Mouse (Mus musculus) lung, embryonic 15.5 days (tissue): ENCODE measurements around the gene Gm20503. TPM values are rescaled to one million over a fixed set of nuclear protein-coding genes. Genes with fewer than 3 reads are reported as not detected.

Source experiments
- ATAC-seq: fragments of 200-750 bp; cut with Nextera tagmentation; 2 replicates; pipeline ENCODE4 v1.8.0; 2017; ENCODE audit warnings: moderate number of reproducible peaks, borderline replicate concordance; ENCODE audit not compliant: low FRiP score, low TSS enrichment; ENCODE audit errors: extremely low read depth
- H3K27ac ChIP-seq: fragments of 300-500 bp; sonication (generic); 2 replicates; pipeline ENCODE4 v1.5.1; 2015; ENCODE audit warnings: moderate library complexity, mild to moderate bottlenecking, inconsistent platforms
- H3K27me3 ChIP-seq: fragments of 300-500 bp; sonication (generic); 2 replicates; pipeline ENCODE4 v1.6.1; 2015; ENCODE audit warnings: inconsistent platforms
- H3K36me3 ChIP-seq: fragments of 300-500 bp; sonication (generic); 2 replicates; pipeline ENCODE4 v1.6.1; 2015; ENCODE audit warnings: inconsistent platforms
- H3K4me1 ChIP-seq: fragments of 300-500 bp; sonication (generic); 2 replicates; pipeline ENCODE4 v1.6.1; 2015; ENCODE audit warnings: inconsistent platforms
- H3K4me2 ChIP-seq: fragments of 300-500 bp; sonication (generic); 2 replicates; pipeline ENCODE4 v1.6.1; 2015; ENCODE audit warnings: inconsistent platforms, mild to moderate bottlenecking, moderate library complexity
- H3K4me3 ChIP-seq: fragments of 300-500 bp; sonication (generic); 2 replicates; pipeline ENCODE4 v1.5.1; 2015; ENCODE audit warnings: mild to moderate bottlenecking, inconsistent platforms
- H3K9ac ChIP-seq: fragments of 300-500 bp; sonication (generic); 2 replicates; pipeline ENCODE4 v1.6.1; 2015; ENCODE audit warnings: inconsistent platforms
- H3K9me3 ChIP-seq: fragments of 300-500 bp; sonication (generic); 2 replicates; pipeline ENCODE4 v1.6.1; 2016; ENCODE audit warnings: inconsistent platforms
- WGBS: fragments of 180-500 bp; shearing (Covaris S2); methylation state at CpG from one replicate; pipeline ENCODE4 v1.1.7; 2015; 5-methylcytosine and 5-hydroxymethylcytosine counted together
- polyA plus RNA-seq: library from polyadenylated mRNA; unstranded; fragments of >200 nt; fragmentation: Nextera tagmentation; extraction: Ambion mirVana; gene quantifications from 2 replicates; pipeline ENCODE4 v1.2.1, GENCODE M21; 2015

Gene Gm20503
- 12.7 and 15.2 TPM in 2 replicates for polyA plus RNA-seq

DNA sequence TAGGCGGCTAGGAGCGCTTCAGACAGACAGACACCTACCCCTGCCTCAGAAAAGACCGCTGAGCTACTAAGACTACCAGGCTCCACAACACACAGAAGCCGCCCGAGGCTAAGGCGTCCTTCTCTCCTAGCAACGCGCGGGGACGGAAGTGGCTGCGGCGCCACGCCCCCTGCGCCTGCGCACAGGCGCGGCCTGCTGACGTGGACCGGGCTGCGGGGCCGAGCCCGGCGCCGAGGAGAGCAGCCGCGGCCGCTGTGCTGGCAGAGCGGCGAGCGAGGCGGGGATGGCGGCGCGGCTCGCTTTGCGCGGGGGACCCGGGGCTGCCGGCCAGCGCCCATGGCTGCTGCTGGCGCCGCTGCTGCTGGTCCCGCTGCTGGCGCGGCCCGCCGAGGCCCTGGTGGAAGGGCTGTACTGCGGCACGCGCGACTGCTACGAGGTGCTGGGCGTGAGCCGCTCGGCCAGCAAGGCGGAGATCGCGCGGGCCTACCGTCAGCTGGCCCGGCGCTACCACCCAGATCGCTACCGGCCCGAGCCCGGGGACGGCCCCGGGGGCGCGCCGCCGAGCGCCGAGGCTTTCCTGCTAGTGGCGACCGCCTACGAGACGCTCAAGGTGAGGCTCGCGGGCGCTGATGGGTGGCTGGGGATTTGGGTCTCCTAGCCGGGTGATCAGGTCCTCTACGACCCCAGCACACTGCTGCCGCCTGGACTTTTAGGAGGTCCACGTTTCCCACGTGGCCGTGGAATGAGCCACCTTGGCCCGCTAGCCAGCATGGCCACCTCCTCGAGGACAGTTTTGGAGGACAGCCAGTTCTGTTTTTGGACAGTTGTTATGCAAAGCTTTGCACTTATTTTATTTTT, at the start of gene Gm20503:
Gene Gm20503, plus strand, starts transcription at position 263 of the 858 bp plus-strand sequence.
- peak within 1 kb of the TSS; percentile 68 for H3K4me2 ChIP-seq
- H3K4me3 ChIP-seq, result peak within 1 kb of the TSS; percentile 85
- H3K36me3 ChIP-seq, result no peaks in the 10 kb centered on the region
- no peaks in the 10 kb centered on the region for H3K27me3 ChIP-seq
- no peaks in the 10 kb centered on the region for H3K9me3 ChIP-seq
- peak; percentile 98 for ATAC-seq
- H3K4me1 ChIP-seq, result peaks cover 15% of the 10 kb centered on the region
- H3K27ac ChIP-seq, result peak within 1 kb of the TSS; percentile 81
- peak within 1 kb of the TSS; percentile 91 for H3K9ac ChIP-seq
- WGBS, result under 1% methylated on average over 87 of the region's 89 CpGs

DNA sequence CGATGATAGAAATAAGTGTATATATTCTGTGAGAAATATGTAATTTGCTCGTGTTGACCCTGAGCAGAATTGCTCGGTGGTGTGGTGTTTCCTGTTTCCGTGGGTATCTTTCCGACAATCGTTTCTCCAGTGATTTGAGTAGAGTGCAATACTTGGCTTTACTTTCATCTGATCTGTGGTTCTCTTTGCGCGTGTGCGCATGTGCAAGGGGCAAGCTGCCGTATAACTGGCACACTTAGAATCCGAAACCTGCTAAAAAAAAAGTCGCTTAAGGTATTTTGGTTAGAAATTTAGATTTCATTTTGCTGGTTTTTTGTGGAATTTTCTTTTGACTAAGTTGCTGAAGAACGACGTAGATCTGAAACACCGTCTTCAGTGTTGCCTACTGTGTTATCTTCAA, 41.3 kb upstream of the Gm20503 start:
- 92% methylated on average over 15 of the region's 15 CpGs for WGBS
- no peak for ATAC-seq

DNA sequence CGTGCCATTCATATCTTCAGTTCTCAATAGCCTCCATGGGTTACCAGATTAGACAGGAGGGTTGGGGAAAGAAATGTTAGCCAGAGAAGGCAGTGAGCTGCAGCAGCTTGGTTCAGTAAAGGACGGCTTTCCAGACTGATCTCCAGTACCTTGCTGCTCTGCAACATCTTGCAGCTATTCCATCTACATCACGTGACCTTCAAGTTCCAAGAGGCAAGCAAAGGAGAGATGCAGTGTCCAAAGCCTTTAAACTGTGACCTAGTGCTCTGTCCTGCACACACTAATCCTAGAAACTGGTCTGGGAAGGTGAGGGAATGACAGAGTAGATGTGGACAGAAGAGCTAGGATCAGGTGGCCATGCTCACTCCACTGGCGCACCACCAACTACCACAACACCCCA, 39.7 kb upstream of the Gm20503 start:
- no peak overlapping the region for H3K9ac ChIP-seq
- no peak overlapping the region for H3K4me3 ChIP-seq
- H3K9me3 ChIP-seq, result no peaks in the 10 kb centered on the region
- H3K27me3 ChIP-seq, result no peaks in the 10 kb centered on the region
- no peak overlapping the region for H3K27ac ChIP-seq
- ATAC-seq, result no peak
- no peaks in the 10 kb centered on the region for H3K4me1 ChIP-seq
- WGBS, result 92% methylated on average over 4 of the region's 4 CpGs
- no peak overlapping the region for H3K4me2 ChIP-seq
- H3K36me3 ChIP-seq, result no peaks in the 10 kb centered on the region

More for the DNA sequence above, 41.3 kb upstream of the Gm20503 start:
- Histone ChIP-seq H3K9me3 (no peaks in the 10 kb centered on the region), H3K4me1 (no peaks in the 10 kb centered on the region), H3K27me3 (no peaks in the 10 kb centered on the region), H3K4me2 (no peak overlapping the region), H3K36me3 (no peaks in the 10 kb centered on the region), H3K4me3 (no peak overlapping the region), H3K27ac (no peak overlapping the region), H3K9ac (no peak overlapping the region)

DNA sequence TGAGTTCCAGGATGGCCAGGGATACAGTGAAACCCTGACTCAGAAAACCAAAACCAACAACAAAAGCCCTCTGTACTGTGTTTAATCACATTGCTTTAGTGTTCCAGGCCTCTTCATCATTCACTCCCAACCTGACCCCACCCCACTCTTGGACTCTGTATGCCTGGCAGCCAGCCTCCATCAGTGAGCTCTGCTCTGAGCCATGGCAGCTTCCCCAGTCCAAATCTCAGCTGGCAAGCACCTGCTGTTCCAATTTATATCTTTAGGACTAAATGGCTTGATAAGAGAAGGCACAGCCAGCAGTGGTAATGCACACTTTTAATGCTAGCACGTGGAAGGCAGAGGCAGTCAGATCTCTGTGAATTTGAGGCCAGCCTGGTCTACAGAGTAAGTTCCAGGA, 37.9 kb upstream of the Gm20503 start:
- no peak overlapping the region for H3K27ac ChIP-seq
- no peak for ATAC-seq
- no peak overlapping the region for H3K4me3 ChIP-seq
- WGBS, result 83% methylated on average over 1 of the region's 1 CpGs
- no peak overlapping the region for H3K9ac ChIP-seq
- no peaks in the 10 kb centered on the region for H3K4me1 ChIP-seq
- no peaks in the 10 kb centered on the region for H3K36me3 ChIP-seq
- H3K4me2 ChIP-seq, result no peak overlapping the region
- H3K27me3 ChIP-seq, result no peaks in the 10 kb centered on the region
- H3K9me3 ChIP-seq, result no peaks in the 10 kb centered on the region

DNA sequence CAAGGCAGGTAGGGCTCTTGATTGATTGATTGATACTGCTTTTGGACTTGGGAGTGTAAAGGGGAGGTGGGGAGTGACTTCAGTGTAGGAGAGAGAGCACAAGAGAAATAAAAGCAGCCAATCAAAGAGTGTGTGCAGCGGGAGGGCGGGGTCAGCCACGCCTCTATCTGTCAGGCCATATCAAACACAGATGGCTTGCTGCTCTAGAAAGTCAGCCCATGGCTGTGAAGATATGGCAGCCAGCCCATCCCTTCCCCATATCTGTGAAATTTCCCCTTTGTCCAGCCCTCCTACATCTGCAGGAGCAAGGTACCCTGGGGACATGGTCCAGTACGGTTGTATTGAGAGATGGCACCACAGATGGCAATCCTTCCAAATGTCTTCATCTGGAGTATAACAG, 32.3 kb upstream of the Gm20503 start:
- Histone ChIP-seq H3K27me3 (no peaks in the 10 kb centered on the region), H3K9ac (no peak overlapping the region), H3K4me2 (no peak overlapping the region), H3K4me1 (no peaks in the 10 kb centered on the region), H3K27ac (no peak overlapping the region), H3K9me3 (no peaks in the 10 kb centered on the region), H3K4me3 (no peak overlapping the region), H3K36me3 (0 out of 2 replicates have a peak, but pooled peaks cover 7% of the 10 kb centered on the region)
- whole genome bisulfite sequencing, result 88% methylated on average over 4 of the region's 4 CpGs
- no peak for ATAC-seq

DNA sequence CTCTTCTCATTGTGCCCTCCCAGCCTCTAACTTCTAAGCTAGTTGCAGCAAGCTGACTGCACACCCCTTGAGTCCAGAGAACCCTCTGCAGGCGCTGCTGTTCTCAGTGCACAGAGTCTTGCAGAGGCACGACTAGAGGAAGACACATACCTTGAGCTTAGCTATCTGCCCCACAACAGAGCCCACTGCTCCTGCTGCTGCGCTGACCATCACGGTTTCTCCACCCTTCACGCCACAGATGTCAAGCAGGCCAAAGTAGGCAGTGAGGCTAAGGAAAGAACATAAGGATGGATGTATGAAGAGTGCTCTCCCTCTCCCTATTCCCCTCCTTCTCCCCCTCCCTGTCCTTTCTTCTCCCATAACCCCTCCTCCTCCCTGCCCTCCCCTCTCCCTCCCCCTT, 27.3 kb upstream of the Gm20503 start:
- Histone ChIP-seq H3K9ac (no peak overlapping the region), H3K4me3 (no peak overlapping the region), H3K27ac (no peak overlapping the region), H3K4me2 (no peak overlapping the region), H3K9me3 (no peaks in the 10 kb centered on the region), H3K4me1 (no peaks in the 10 kb centered on the region), H3K27me3 (no peaks in the 10 kb centered on the region), H3K36me3 (peaks cover 10% of the 10 kb centered on the region; the same call in 1 of the 2 replicates)
- no peak for ATAC-seq
- WGBS, result 77% methylated on average over 5 of the region's 5 CpGs

DNA sequence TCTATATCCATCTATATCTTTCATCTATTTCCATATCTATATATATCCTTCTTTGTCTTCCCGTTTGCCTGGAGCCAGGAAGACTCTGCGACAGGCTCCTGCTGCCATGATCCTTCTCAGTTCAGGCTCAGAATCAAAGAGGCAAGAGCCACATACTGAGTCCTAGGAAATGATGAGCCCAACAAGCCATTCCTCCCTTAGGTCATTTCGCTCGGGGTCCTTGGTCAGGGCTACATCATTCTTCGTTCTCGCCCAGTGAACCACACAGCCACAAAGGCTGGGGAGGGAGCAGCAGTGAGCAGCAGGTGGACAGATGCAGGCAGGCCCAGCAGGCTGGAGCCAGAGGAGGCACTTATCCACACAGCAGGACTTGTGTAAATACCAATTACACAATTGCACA, 21.6 kb upstream of the Gm20503 start:
- H3K27me3 ChIP-seq, result no peaks in the 10 kb centered on the region
- 80% methylated on average over 6 of the region's 6 CpGs for whole genome bisulfite sequencing
- H3K4me1 ChIP-seq, result peaks cover 7% of the 10 kb centered on the region; the same call in 1 of the 2 replicates
- no peak for ATAC-seq
- H3K4me3 ChIP-seq, result no peak overlapping the region
- H3K36me3 ChIP-seq, result peaks cover 5% of the 10 kb centered on the region; the same call in 1 of the 2 replicates
- no peak overlapping the region for H3K4me2 ChIP-seq
- no peak overlapping the region for H3K9ac ChIP-seq
- H3K27ac ChIP-seq, result no peak overlapping the region
- H3K9me3 ChIP-seq, result no peaks in the 10 kb centered on the region

DNA sequence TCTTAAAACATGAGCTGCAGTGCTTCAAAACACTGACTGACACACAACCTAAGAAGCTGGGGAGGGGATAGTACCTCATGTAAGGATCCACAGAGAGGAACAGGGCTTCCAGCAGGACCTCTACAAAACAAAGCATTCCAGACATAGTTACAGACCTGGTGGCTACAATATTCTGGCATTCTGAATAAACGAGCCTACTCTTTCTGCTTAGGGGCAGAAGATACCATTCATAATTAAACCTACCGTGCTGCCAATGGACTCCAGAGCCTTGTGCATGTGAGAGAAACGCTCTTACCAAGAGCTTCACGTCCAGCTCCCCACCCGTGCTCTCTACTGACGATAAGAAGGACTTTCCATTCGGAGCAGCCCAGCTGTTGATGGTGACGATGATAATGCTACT, 20.2 kb upstream of the Gm20503 start:
- 85% methylated on average over 8 of the region's 8 CpGs for WGBS
- H3K4me3 ChIP-seq, result no peak overlapping the region
- ATAC-seq, result no peak

DNA sequence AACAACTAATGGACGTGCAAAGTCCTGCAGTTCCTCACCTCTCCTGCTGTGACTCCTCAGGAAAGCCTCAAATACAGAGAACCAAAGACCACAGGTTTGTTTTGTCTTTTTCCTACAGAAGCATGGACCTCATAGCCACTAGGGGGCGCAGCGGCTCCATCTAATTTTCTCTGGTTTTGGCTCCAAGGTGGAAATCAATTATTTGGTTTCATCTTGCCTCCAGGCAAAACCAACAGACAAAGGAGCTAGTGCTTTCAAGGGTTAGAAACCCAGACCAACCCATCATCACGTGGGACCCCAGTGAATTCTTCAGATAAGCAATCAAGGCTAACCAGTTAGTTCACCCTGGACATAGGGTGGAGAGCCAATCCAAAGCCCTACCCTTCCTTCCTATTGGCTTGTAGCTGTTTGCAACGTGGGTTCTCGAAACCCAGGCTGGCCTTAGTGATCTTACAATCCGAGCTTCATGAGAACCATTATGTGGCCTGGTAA, 17.8 kb upstream of the Gm20503 start:
- no peaks in the 10 kb centered on the region for H3K9me3 ChIP-seq
- peaks cover 15% of the 10 kb centered on the region for H3K4me1 ChIP-seq
- 0 out of 2 replicates have a peak, but pooled peaks cover 3% of the 10 kb centered on the region for H3K36me3 ChIP-seq
- no peaks in the 10 kb centered on the region for H3K27me3 ChIP-seq
- WGBS, result 11% methylated on average over 7 of the region's 7 CpGs
- peak; percentile 70; the same call in 1 of the 2 replicates for ATAC-seq
- H3K9ac ChIP-seq, result no peak overlapping the region
- no peak overlapping the region for H3K4me3 ChIP-seq
- no peak overlapping the region for H3K27ac ChIP-seq
- H3K4me2 ChIP-seq, result peak overlapping the region; percentile 30

More for the DNA sequence above, 20.2 kb upstream of the Gm20503 start:
- no peak overlapping the region for H3K4me2 ChIP-seq
- 0 out of 2 replicates have a peak, but pooled peaks cover 3% of the 10 kb centered on the region for H3K36me3 ChIP-seq
- no peak overlapping the region for H3K9ac ChIP-seq
- H3K9me3 ChIP-seq, result no peaks in the 10 kb centered on the region
- H3K4me1 ChIP-seq, result peaks cover 15% of the 10 kb centered on the region
- H3K27me3 ChIP-seq, result no peaks in the 10 kb centered on the region
- H3K27ac ChIP-seq, result no peak overlapping the region

DNA sequence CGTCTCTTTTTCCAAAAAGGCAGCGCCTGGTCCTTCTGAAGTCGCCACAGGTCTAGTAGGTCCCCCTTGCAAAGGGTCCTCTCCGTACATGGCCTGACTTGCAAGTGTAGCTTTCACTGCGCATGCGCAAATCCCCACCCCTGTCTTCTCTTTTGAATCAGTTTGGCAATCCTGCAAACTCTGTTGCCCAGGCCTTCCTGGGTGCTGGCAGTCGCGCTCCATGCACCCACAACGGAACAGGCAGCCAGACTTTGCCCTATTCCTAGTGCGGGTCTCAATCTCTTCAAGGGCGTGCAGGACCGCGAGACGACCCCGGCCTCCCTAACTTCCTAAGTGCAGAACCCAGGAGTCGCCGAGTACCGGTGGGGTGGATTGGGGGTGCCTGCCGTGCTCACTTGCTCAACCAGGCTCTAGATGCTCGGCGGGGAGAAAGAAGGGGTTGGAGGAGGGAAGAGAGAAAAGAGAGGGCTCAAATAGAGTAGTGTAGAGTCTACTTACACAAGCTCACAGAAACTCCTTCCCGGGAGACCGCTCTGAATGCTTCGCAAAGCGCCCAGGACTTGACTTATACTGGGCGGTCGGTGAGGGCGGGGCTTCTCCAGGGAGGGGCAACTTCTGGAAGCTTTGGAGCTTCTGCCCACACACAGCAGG, 16.3 kb upstream of the Gm20503 start, which contains the start of gene Ptgr1:
Gene Ptgr1, minus strand, starts transcription at position 580 of the 651 bp plus-strand sequence.
- H3K27me3 ChIP-seq, result no peaks in the 10 kb centered on the region
- H3K9ac ChIP-seq, result peak within 1 kb of the TSS; percentile 66
- H3K27ac ChIP-seq, result peak within 1 kb of the TSS; percentile 84
- H3K4me3 ChIP-seq, result peak within 1 kb of the TSS; percentile 74
- H3K4me2 ChIP-seq, result peak within 1 kb of the TSS; percentile 89
- ATAC-seq, result peak; percentile 79; the same call in 1 of the 2 replicates
- 0 out of 2 replicates have a peak, but pooled peaks cover 3% of the 10 kb centered on the region for H3K36me3 ChIP-seq
- peaks cover 15% of the 10 kb centered on the region for H3K4me1 ChIP-seq
- H3K9me3 ChIP-seq, result no peaks in the 10 kb centered on the region
- WGBS, result 1% methylated on average over 28 of the region's 28 CpGs

DNA sequence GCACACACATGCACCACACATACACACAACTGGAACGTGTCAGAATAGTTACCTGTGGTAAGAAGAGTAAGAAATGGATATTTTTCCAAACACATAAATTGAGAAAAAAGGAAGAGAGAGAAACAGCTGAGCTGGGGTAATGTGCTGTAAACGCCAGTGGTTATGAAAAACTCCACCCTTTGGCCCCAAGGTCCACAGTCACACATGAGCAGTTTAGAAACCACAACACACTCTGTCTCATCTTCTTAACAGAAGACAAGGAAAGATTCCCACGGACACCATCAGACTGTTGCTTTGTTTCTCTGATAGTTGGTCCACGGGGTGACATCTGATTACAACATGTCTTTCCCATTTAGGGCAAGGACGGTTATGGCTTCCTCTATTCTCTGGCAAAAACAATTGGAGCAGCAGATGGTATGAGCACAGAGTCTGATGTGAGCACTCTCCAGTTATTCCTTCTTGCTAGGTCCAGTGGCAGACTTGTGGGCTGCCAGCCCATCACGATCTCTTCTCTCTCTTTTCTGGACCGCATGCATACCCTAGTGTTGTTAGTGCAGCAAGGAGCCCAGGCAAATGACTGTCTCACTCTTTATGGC, 13.6 kb upstream of the Gm20503 start:
- no peak for ATAC-seq
- no peak overlapping the region for H3K4me2 ChIP-seq

More for the DNA sequence above, 13.6 kb upstream of the Gm20503 start:
- Histone ChIP-seq H3K4me1 (peaks cover 15% of the 10 kb centered on the region), H3K4me3 (no peak overlapping the region), H3K27me3 (no peaks in the 10 kb centered on the region), H3K9ac (no peak overlapping the region), H3K9me3 (no peaks in the 10 kb centered on the region), H3K27ac (no peak overlapping the region), H3K36me3 (no peaks in the 10 kb centered on the region)
- 83% methylated on average over 7 of the region's 7 CpGs for WGBS
